Mouse (Mus musculus): Measurements from ENCODE around the gene Ccdc183.

DNA sequence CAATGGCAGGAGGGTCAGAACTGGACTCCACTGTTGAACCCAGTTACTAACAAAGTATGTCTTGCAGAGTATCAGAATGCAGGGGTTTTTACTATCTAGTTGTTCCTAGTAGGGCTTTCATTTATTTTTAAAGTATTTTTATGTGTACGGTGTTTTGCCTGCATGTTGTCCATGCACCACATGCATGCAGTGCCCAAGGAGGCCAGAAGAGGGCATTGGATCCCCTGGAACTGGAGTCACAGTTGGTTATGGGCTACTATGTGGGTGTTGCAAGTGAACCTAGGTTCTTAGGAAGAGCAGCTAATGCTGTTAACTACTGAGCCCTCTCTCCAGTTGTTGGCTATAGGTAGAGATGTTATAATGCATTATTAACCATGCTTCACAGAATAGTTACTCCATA, 46.0 kb upstream of the Ccdc183 start:
- TF ChIP-seq POLR2A (IDR thresholded peaks at IDR 0.05; ENCODE audit: borderline replicate concordance, low read depth, low read length) (no peak), CTCF (IDR thresholded peaks at IDR 0.05; ENCODE audit: low read depth, low read length) (peak; percentile 49; the same call in 1 of the 2 replicates)

Measured in bone marrow macrophage, adult 2 months (primary cell).